Mouse (Mus musculus) hindlimb bud, embryonic 11.5 days (tissue): ENCODE measurements around the gene Cd101.

Source experiments
- DNase-seq: peaks from one replicate; pipeline ENCODE4 v3.0.0-alpha.2; 2012; ENCODE audit warnings: low read depth, low spot score; ENCODE audit errors: extremely low spot score

The Cd101 gene

DNA sequence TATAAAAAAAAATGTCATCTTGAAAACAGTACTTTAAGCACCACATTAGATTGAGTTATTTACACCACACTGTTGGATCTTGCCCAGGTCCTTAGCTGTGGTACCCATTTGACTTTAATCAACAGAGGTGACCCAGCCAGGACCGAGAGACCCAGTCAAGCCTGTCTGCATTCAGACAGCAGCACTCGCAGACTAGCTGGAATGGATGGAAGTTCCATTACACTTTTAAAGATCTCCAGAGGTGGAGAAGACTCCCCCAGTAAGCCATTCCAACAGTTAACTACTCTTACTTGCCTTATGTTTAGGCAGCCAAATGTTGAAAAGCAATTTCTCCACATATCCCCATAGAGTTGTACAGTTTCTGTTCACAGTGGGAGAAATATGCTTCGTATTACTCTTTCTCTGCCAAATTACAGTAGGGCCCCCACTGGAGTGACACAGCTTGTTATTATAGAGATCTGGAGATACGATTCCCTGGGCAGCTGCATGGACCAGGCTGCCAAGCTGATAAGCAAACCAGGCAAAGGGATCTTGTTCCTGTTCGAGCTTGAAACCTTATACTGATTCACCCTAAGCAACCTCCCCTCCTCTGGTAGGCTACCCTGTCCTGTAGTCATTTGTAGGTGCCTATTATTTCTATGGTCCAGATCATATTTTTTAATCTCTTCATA lies 22.1 kb downstream of the Cd101 start:
- DNase-seq, result no peak

GRCm38 (mm10) chr3:101005392-101005791 lies 24.0 kb downstream of the Cd101 start:
- DNase-seq, result no peak

DNA sequence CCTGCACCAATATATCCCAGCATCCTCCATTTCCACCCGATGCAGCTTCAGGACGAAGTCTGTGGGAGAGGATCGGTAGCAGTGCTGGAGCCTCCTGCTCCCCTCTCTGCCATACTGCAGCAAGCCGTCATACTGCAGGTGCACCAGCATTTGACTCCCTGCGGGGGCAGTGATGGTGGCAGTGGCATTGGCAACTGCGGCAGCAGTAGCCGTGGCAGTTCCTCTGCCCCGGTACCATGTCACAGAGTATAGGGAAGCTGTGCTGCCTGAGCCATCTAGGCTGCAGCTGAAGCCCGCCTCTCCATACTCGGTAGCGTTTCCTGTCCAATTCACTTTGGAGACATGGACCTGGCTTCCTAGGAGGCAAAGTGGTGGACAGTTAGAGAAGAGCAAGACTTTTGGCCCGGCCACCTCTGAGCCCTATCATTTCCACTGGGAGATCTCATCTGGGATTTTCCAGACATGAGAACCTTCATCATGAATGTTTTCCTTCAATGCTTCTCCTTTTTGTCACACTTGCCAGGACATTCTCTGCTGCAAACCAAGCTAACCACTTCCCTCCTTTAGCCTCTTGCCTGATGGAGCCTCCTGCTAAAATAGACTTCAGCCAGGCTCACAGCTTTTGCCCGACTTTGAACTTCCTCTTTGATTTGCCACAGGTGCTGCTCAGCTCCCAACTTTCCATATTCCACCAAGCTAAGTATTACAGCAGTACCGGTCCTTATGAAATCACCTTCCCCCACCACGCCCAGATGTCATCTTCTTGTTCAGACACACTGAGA lies 25.6 kb downstream of the Cd101 start:
- no peak for DNase-seq

GRCm38 (mm10) chr3:100999732-101000131 lies 29.6 kb downstream of the Cd101 start:
- no peak for DNase-seq

DNA sequence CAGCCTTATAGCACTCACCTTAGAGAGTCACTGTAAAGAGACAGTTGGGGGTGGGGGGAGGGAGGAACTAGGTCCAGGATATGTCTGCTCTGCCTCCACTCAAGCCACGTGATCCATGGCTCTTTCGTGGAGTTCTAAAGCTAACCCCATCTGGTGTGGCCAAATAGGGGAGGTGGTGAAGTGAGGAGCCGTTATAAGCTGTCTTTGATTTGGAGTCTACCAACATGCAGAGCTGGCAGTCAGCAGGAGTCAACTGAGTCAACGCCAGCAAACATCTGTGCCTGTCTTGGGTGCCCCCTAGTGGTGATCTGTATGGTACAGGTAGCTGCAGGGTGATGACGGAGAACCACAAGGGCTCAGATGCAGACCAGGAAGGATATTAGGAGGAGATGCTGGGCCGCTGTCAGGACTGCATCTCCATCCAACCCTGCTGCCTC lies 30.4 kb downstream of the Cd101 start:
- DNase-seq, result peak; percentile 61

GRCm38 (mm10) chr3:100997785-100998570 lies 31.4 kb downstream of the Cd101 start:
- no peak for DNase-seq

DNA sequence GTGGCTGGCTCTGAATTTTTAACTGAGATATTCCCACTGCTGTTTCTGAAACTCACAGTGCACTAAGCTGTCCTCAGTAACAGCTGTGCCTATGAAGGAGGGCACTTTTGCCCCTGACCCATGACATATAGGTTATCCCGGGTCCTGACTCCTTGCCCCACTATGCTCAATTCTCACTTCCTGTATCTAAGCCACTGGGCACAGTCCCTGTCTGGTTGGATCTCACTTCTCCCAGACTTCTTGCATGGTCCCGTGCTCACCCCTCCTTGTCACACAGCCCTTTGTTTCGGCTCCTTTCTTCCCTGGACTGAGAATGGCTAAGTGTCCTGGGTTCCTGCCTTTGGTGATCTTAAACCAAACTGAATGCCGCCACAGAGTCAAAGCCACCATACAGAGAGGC lies 35.1 kb downstream of the Cd101 start:
- DNase-seq, result no peak

- DNase-seq, result no peak
These were observed 35.6 kb downstream of the Cd101 start for GRCm38 (mm10) chr3:100993718-100994117.

DNA sequence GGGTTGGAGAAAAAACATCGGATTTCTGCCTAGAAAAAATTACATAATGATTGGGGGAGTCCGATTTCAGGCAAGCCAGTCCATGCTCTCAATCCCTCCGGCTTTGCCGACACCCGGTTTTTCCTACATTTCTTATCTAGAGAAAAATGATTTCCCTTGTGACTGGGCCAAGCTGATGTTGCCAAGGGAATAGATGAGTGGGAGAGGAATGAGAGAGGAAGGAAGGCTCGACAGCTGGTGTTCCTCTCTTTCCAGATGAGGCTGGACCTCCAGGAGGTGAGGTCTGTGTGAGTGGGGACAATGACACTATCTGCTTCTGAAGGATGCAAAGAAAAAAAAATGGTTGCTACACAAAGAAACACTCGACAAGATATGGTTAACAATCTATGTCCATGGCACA lies 36.2 kb downstream of the Cd101 start:
- no peak for DNase-seq

- DNase-seq, result no peak
These were observed 39.1 kb downstream of the Cd101 start for GRCm38 (mm10) chr3:100990231-100990630.

DNA sequence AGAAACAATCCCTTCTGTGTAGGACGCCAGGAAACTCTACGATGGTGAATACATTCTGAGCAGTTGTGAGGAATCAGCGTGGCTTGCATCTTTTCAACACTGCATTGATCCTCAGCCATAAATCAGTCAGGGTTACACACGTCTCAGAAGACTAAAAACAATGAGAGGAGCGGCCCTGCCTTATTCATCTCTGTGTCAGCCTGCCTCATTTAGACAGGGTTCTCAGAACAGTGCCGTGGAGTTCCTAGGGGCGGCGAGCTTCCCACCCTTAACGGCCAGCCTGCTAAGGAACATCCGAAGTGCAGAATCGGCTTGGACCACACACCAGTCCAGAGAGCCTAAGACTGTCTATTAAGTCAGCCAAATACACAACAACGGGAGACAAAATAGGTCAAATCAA lies 39.9 kb downstream of the Cd101 start:
- DNase-seq, result no peak

- DNase-seq, result no peak
These were observed 50.1 kb downstream of the Cd101 start for GRCm38 (mm10) chr3:100979290-100979689.

GRCm38 (mm10) chr3:100973906-100974305 lies 55.5 kb downstream of the Cd101 start:
- DNase-seq, result peak; percentile 49

GRCm38 (mm10) chr3:100969176-100969917 lies 60.0 kb downstream of the Cd101 start, which contains the start of gene Ttf2:
TSS of gene Ttf2 (minus strand) at chr3:100969663.
- peak; percentile 88 for DNase-seq

- DNase-seq, result no peak
These were observed 65.4 kb downstream of the Cd101 start for GRCm38 (mm10) chr3:100963849-100964542.

DNA sequence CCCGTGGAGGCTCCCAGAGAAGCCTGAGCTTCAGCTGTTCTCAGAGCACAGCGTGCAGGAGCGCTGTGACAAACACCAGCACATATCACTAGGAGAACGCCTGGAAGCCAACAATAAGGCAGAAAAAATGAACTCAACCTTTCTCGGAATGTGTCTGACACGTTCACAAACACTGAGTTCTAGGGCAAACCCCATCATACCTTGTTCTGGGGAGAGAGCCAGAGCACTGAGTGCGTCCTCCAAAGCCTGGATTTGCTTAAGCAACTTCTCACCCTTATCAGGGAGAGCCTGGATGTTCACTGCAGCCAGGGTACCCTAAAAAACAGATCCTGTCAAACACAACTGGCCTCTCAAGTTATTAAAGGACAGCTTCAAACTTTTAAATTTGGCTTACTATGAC lies 67.9 kb downstream of the Cd101 start:
- no peak for DNase-seq

DNA sequence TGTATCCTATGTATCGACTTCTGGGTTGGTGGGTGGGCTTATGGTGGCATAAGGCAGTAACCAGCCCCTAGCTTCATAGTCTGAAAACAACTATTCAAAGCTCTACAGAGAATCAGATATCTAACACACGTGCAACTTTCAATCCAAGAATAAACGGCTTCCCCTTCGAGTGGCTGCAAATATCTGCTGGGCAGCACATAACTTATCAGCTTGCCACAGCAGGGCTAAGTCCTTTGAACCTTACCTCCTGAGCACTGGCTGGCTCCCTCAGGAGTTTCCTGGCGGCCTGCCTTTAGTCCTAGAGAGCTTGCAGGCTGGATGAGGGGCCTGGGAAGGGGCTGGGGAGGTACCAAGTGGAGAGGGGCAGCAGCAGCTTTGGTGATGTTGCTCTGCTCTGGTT lies 68.3 kb downstream of the Cd101 start:
- DNase-seq, result no peak

- DNase-seq, result no peak
These were observed 74.7 kb downstream of the Cd101 start for GRCm38 (mm10) chr3:100954616-100955015.

DNA sequence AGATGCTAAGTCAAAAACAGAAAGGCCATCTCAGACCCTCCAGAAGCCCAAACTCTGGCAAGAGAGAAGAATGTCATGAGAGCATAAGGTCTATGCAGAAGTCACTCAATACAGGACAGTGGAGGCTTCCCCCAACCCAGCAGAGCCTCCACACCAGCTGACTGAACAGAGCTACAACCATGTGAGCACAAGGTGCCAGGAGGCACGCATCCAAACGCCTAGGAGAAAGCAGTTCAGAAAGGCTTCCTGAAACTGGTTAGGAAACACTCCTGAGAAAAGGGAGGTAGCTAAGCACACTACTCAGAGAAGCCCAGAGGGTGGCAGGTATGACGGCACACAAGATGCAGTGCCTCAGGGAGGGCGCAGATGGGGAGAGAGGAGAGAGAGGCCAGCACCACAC lies 77.8 kb downstream of the Cd101 start:
- DNase-seq, result no peak

DNA sequence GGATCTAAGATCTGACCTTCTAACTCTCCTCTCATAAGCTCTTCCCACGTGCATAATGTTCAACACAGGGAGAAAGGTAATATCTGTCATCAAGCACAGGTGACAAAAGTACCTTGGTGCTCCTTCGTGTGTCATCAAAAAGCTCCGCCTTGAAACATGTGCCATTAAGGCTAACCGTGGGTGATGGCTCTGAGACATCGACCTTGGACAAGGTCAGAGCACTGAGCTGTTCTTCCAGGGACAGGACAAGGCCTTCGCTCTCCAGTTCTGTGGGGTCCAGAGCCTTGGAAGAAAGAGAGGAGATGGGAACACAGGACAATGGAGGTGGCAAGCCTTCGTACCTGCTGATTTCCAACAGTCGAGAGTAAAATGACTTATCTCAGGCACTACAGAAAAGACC lies 82.1 kb downstream of the Cd101 start:
- no peak for DNase-seq
